Mouse (Mus musculus): ENCODE results near the gene Mapkbp1. TPM values are rescaled to one million over a fixed set of nuclear protein-coding genes. Genes with fewer than 3 reads are reported as not detected.

Mapkbp1 gene
- 2.9 and 3.5 TPM in 2 replicates for polyA plus RNA-seq (2014; fragmentation: Nextera tagmentation; extraction: Ambion mirVana)

DNA sequence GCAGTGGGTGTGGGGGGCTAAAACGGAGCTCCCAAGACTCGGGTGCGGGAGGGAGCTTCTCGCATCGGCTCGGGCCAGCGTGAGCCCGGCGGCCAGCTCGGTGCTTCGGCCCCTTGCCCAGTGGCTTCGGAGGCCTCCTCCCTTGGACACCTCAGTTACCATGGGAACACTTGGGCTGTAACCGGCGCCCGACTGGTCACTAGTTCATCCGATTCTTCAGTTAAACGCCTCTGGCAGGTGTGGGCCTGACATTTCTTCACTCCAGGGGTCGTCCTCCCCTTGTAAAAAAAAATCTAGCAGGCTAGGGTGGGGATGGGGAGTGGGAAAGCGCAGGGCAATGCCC is at the start of gene Mapkbp1:
Gene Mapkbp1, plus strand, starts transcription at position 163 of the 343 bp plus-strand sequence.
- Histone ChIP-seq H3K27me3 (ENCODE audit: control insufficient read depth, insufficient read depth, low read length) (no peaks in the 10 kb centered on the region), H3K9me3 (ENCODE audit: control insufficient read depth, low read length) (no peaks in the 10 kb centered on the region), H3K27ac (replicated peaks; ENCODE audit: low read depth, low read length) (no peak within 1 kb of the TSS), H3K4me2 (ENCODE audit: low read depth, severe bottlenecking) (peak within 1 kb of the TSS; percentile 70), H3K9ac (ENCODE audit: low read length) (peak within 1 kb of the TSS; percentile 66), H3K4me1 (ENCODE audit: control insufficient read depth, insufficient read depth, low read length) (0 out of 2 replicates have a peak, but pooled peaks cover 4% of the 10 kb centered on the region), H3K4me3 (ENCODE audit: low read depth, low read length) (peak within 1 kb of the TSS; percentile 79), H3K36me3 (ENCODE audit: control insufficient read depth, insufficient read depth, low read length) (no peaks in the 10 kb centered on the region)
- 1% methylated on average over 19 of the region's 19 CpGs for WGBS
- ATAC-seq (ENCODE audit: insufficient number of reproducible peaks, low FRiP score, low TSS enrichment, low read depth) (peak; percentile 77), DNase-seq (ENCODE audit: low spot score) (no peak)

- WGBS, result 58% methylated on average over 9 of the region's 9 CpGs
- Histone ChIP-seq H3K36me3 (ENCODE audit: control insufficient read depth, insufficient read depth, low read length) (no peaks in the 10 kb centered on the region; the same call in 1 of the 2 replicates), H3K9ac (ENCODE audit: low read length) (no peak overlapping the region), H3K27me3 (ENCODE audit: control insufficient read depth, insufficient read depth, low read length) (no peaks in the 10 kb centered on the region), H3K4me2 (ENCODE audit: low read depth, severe bottlenecking) (no peak overlapping the region), H3K4me3 (ENCODE audit: low read depth, low read length) (no peak overlapping the region), H3K27ac (replicated peaks; ENCODE audit: low read depth, low read length) (no peak overlapping the region), H3K9me3 (ENCODE audit: control insufficient read depth, low read length) (no peaks in the 10 kb centered on the region), H3K4me1 (ENCODE audit: control insufficient read depth, insufficient read depth, low read length) (0 out of 2 replicates have a peak, but pooled peaks cover 4% of the 10 kb centered on the region)
- ATAC-seq (ENCODE audit: insufficient number of reproducible peaks, low FRiP score, low TSS enrichment, low read depth), result no peak
- DNase-seq (ENCODE audit: low spot score), result peak; percentile 38
These were observed 1.9 kb upstream of the Mapkbp1 start for GRCm38 (mm10) chr2:119970571-119970970.

GRCm38 (mm10) chr2:119971316-119971715 is 1.2 kb upstream of the Mapkbp1 start:
- Histone ChIP-seq H3K27me3 (ENCODE audit: control insufficient read depth, insufficient read depth, low read length) (no peaks in the 10 kb centered on the region), H3K9me3 (ENCODE audit: control insufficient read depth, low read length) (no peaks in the 10 kb centered on the region), H3K27ac (replicated peaks; ENCODE audit: low read depth, low read length) (no peak overlapping the region), H3K36me3 (ENCODE audit: control insufficient read depth, insufficient read depth, low read length) (no peaks in the 10 kb centered on the region; the same call in 1 of the 2 replicates), H3K4me1 (ENCODE audit: control insufficient read depth, insufficient read depth, low read length) (0 out of 2 replicates have a peak, but pooled peaks cover 4% of the 10 kb centered on the region), H3K9ac (ENCODE audit: low read length) (no peak overlapping the region), H3K4me2 (ENCODE audit: low read depth, severe bottlenecking) (no peak overlapping the region), H3K4me3 (ENCODE audit: low read depth, low read length) (no peak overlapping the region)
- 88% methylated on average over 3 of the region's 3 CpGs for WGBS
- ATAC-seq (ENCODE audit: insufficient number of reproducible peaks, low FRiP score, low TSS enrichment, low read depth), result no peak
- no peak for DNase-seq (ENCODE audit: low spot score)

DNA sequence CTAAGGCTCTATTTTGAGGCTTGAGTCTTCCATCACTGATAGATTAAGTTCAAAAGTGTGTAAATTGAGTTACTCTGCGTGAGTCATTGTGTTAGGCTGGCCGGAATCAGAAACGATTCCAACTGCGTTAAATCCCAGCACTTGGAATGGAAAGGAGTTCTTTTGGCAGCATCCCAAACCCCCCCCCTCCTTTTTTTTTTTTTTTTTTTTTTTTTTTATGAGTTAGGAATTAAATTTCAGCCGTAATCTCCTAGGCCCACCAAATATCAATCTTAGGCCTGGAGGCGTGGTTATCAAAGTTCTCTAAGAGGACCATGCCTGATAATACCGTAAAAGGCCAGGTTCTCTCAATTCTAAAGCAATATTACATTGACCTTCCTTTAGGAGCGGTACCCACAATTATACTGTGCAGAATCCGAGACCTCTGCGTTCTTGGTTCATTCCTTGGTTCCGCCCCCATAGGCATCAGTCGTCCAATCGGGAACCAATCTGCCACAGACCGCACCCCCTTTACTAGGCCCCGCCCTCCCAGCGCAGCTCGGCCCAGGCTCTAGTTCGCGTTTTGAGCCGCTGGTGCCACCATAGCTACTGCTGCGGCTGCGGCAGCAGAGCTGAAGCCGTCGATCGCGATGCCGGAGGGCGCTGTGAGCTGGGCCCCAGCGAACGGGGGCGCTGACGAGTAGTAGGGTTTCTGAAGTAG is 512 bp upstream of the Mapkbp1 start:
- peak; percentile 99 for ATAC-seq (ENCODE audit: insufficient number of reproducible peaks, low FRiP score, low TSS enrichment, low read depth)
- H3K4me2 ChIP-seq (ENCODE audit: low read depth, severe bottlenecking), result peak overlapping the region; percentile 70

DNA sequence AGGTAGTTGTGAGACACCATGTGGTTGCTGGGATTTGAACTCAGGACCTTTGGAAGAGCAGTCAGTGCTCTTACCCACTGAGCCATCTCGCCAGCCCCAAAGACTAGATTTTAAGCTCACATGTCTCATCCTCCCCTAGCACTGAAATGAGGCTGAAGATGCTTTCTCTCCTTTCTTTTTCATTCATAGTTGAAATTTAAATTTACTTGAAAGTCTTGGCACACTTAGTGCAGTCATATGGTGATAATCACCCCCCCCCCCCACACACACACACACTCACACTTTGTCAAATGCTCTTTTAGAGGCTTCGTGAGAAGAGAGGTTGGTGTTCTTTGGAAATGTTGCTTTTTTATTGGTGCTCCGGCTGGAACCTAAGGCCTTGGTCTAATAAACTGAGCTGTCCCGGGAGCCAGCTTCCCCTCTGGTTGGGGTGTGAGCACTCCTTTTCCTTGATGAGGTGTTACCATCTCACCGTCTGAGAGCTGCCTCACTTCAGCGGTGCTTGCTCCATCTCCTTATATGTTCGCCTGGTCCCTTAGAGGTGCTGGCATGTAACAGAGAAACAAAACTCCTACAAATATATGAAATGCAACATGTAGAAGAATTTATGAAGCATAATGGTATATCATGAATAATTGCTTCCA is 8.0 kb downstream of the Mapkbp1 start:
- H3K9ac ChIP-seq (ENCODE audit: low read length), result no peak overlapping the region
- 62% methylated on average over 7 of the region's 7 CpGs for WGBS
- no peak for ATAC-seq (ENCODE audit: insufficient number of reproducible peaks, low FRiP score, low TSS enrichment, low read depth)

More for the DNA sequence above, 512 bp upstream of the Mapkbp1 start:
- Histone ChIP-seq H3K4me3 (ENCODE audit: low read depth, low read length) (peak overlapping the region; percentile 79), H3K27me3 (ENCODE audit: control insufficient read depth, insufficient read depth, low read length) (no peaks in the 10 kb centered on the region), H3K9ac (ENCODE audit: low read length) (peak overlapping the region; percentile 66), H3K9me3 (ENCODE audit: control insufficient read depth, low read length) (no peaks in the 10 kb centered on the region), H3K27ac (replicated peaks; ENCODE audit: low read depth, low read length) (no peak overlapping the region), H3K36me3 (ENCODE audit: control insufficient read depth, insufficient read depth, low read length) (no peaks in the 10 kb centered on the region), H3K4me1 (ENCODE audit: control insufficient read depth, insufficient read depth, low read length) (0 out of 2 replicates have a peak, but pooled peaks cover 4% of the 10 kb centered on the region)
- WGBS, result 4% methylated on average over 32 of the region's 32 CpGs
- peak; percentile 97 for DNase-seq (ENCODE audit: low spot score)

GRCm38 (mm10) chr2:119981631-119982030 is 9.1 kb downstream of the Mapkbp1 start:
- DNase-seq (ENCODE audit: low spot score) (no peak), ATAC-seq (ENCODE audit: insufficient number of reproducible peaks, low FRiP score, low TSS enrichment, low read depth) (no peak)
- Histone ChIP-seq H3K36me3 (ENCODE audit: control insufficient read depth, insufficient read depth, low read length) (no peaks in the 10 kb centered on the region), H3K4me1 (ENCODE audit: control insufficient read depth, insufficient read depth, low read length) (no peaks in the 10 kb centered on the region), H3K4me3 (ENCODE audit: low read depth, low read length) (no peak overlapping the region), H3K4me2 (ENCODE audit: low read depth, severe bottlenecking) (no peak overlapping the region), H3K9me3 (ENCODE audit: control insufficient read depth, low read length) (no peaks in the 10 kb centered on the region), H3K27me3 (ENCODE audit: control insufficient read depth, insufficient read depth, low read length) (no peaks in the 10 kb centered on the region), H3K27ac (replicated peaks; ENCODE audit: low read depth, low read length) (no peak overlapping the region), H3K9ac (ENCODE audit: low read length) (no peak overlapping the region)
- WGBS, result 60% methylated on average over 2 of the region's 2 CpGs

More for the DNA sequence above, 8.0 kb downstream of the Mapkbp1 start:
- Histone ChIP-seq H3K4me1 (ENCODE audit: control insufficient read depth, insufficient read depth, low read length) (no peaks in the 10 kb centered on the region), H3K9me3 (ENCODE audit: control insufficient read depth, low read length) (no peaks in the 10 kb centered on the region), H3K4me2 (ENCODE audit: low read depth, severe bottlenecking) (no peak overlapping the region), H3K36me3 (ENCODE audit: control insufficient read depth, insufficient read depth, low read length) (no peaks in the 10 kb centered on the region), H3K27ac (replicated peaks; ENCODE audit: low read depth, low read length) (no peak overlapping the region), H3K27me3 (ENCODE audit: control insufficient read depth, insufficient read depth, low read length) (no peaks in the 10 kb centered on the region), H3K4me3 (ENCODE audit: low read depth, low read length) (no peak overlapping the region)
- no peak for DNase-seq (ENCODE audit: low spot score)

DNA sequence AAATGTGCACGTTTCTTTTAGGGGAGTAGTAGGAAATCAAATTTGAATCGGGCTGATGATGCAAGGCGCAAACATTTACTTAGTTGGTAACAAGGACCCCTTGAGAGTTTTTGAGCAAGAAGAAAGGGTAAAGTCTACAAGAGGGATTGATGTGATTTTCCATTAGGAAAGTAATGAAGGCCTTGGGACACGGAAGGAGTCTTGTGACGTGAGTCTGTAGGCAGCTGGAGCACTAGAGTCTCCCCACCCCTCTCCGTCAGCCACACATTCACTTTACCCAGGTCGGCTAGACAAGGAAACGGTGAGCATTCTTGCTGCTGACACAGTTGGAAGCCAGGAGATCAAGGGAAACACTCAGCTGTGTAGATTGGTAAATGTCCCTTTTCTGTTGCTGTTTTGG is 13.4 kb downstream of the Mapkbp1 start:
- no peak overlapping the region for H3K4me3 ChIP-seq (ENCODE audit: low read depth, low read length)
- no peak overlapping the region for H3K4me2 ChIP-seq (ENCODE audit: low read depth, severe bottlenecking)
- no peaks in the 10 kb centered on the region for H3K4me1 ChIP-seq (ENCODE audit: control insufficient read depth, insufficient read depth, low read length)
- no peaks in the 10 kb centered on the region for H3K27me3 ChIP-seq (ENCODE audit: control insufficient read depth, insufficient read depth, low read length)
- H3K9ac ChIP-seq (ENCODE audit: low read length), result no peak overlapping the region
- WGBS, result 76% methylated on average over 8 of the region's 8 CpGs
- no peak overlapping the region for H3K27ac ChIP-seq (replicated peaks; ENCODE audit: low read depth, low read length)
- ATAC-seq (ENCODE audit: insufficient number of reproducible peaks, low FRiP score, low TSS enrichment, low read depth) (no peak), DNase-seq (ENCODE audit: low spot score) (no peak)
- H3K9me3 ChIP-seq (ENCODE audit: control insufficient read depth, low read length), result no peaks in the 10 kb centered on the region
- no peaks in the 10 kb centered on the region for H3K36me3 ChIP-seq (ENCODE audit: control insufficient read depth, insufficient read depth, low read length)

DNA sequence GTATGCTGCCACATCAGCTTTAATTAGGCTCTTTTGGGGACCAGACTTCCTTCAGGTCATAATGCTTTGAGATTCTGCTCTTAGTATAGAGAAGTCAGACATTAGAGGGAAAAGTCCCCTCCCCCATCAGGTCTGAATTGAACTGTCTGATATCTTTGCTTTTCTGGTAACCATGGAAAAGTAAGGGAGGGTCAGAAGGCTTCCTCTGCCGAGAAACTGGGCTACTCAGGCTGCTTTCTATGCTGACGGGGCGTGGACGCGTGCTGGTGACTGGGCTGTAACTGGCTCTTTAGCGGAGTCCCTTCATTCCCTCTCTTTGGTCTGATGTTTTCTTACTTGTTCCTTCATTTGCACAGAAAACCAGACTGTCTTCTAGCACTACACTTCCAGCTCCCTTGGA is 13.9 kb downstream of the Mapkbp1 start:
- H3K9me3 ChIP-seq (ENCODE audit: control insufficient read depth, low read length), result no peaks in the 10 kb centered on the region
- H3K4me1 ChIP-seq (ENCODE audit: control insufficient read depth, insufficient read depth, low read length), result no peaks in the 10 kb centered on the region
- H3K4me3 ChIP-seq (ENCODE audit: low read depth, low read length), result no peak overlapping the region
- H3K9ac ChIP-seq (ENCODE audit: low read length), result no peak overlapping the region
- no peak overlapping the region for H3K4me2 ChIP-seq (ENCODE audit: low read depth, severe bottlenecking)
- WGBS, result 83% methylated on average over 6 of the region's 6 CpGs
- H3K27ac ChIP-seq (replicated peaks; ENCODE audit: low read depth, low read length), result no peak overlapping the region
- H3K27me3 ChIP-seq (ENCODE audit: control insufficient read depth, insufficient read depth, low read length), result no peaks in the 10 kb centered on the region
- ATAC-seq (ENCODE audit: insufficient number of reproducible peaks, low FRiP score, low TSS enrichment, low read depth), result no peak
- no peaks in the 10 kb centered on the region for H3K36me3 ChIP-seq (ENCODE audit: control insufficient read depth, insufficient read depth, low read length)
- no peak for DNase-seq (ENCODE audit: low spot score)
